Mouse (Mus musculus) gastrocnemius, adult 18-20 months (tissue): ENCODE measurements around the gene Abcc3. TPM values are rescaled to one million over a fixed set of nuclear protein-coding genes. Genes with fewer than 3 reads are reported as not detected.

ENCODE experiments used
- DNase-seq: peaks from one replicate; pipeline ENCODE4 v3.0.0; 2021; ENCODE audit warnings: low spot score
- long read RNA-seq, 2 experiments: library from polyadenylated mRNA; stranded (forward); transcript quantifications; one replicate each; pipeline ENCODE4 v2.0.0; 2021
- total RNA-seq, 2 experiments: library from RNA; stranded (reverse); gene quantifications; 2 replicates each; pipeline ENCODE4 v1.2.3; 2021

Gene Abcc3
- under 1 TPM; 0.25 to 0.62 TPM for total RNA-seq
- long read RNA-seq, experiment 1, result 0 reads
- long read RNA-seq, experiment 2, result 0 reads

DNA sequence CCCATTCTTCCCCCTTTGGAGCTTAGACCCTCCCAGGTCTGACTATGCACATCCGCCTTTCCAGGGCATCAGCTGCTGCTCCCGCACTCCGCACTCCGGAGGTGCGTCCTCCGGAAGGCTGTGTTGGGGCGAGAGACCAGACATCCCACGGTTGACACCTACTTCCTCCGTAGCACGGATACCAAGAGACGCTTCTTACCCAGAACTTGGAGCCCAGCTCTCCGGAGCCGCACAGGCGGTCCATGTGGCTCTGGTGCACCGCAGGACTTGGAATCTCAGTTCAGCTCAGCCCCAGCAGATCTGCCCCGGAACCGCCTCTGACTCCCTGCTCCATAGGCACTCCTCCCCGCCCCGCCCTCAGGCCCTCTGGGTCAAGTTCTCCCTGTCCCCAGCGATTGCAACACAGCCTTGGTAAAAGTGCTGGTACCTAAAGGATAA is at the start of gene Abcc3:
Gene Abcc3, minus strand, starts transcription at position 326 of the 438 bp plus-strand sequence.
- DNase-seq, result peak; percentile 37

DNA sequence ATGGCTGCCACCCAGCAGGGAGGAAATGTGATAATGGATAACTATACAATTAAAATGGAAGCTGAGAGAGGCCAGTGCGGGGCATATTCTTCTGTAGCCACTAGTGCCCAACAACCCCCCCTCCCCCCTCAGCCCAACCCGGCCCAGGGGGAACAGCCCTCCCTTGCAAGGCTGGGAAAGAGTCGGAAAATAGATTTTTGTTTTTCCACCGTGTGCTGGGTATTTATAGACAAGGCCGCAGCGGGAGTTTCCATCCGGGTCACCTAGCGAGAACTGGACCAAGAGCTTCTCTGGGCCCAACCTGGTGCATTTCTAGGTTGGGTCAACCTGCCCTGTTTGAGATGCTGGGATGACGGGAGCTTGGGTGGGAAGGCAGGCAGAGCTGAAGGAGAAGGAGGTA is 49.0 kb upstream of the Abcc3 start:
- no peak for DNase-seq

DNA sequence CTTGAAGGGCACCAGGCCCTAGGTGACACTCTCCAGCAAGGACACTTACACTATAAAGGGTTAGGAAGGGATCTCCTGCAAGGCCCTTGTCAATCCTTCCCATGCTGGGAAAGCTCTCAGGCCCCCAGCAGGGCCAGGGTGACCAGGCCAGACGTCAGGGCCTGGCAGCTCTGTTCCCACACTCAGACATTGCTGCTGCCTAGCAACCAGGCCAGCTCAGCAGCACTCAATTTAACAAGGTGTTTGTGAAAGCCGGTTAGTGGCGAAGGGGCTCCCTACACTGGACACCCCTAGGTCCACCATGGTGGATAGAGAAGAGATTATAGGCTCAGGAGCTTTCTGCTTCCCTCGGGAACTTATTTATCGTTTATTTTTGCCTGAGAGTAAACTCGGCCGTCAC is 48.3 kb upstream of the Abcc3 start:
- no peak for DNase-seq

DNA sequence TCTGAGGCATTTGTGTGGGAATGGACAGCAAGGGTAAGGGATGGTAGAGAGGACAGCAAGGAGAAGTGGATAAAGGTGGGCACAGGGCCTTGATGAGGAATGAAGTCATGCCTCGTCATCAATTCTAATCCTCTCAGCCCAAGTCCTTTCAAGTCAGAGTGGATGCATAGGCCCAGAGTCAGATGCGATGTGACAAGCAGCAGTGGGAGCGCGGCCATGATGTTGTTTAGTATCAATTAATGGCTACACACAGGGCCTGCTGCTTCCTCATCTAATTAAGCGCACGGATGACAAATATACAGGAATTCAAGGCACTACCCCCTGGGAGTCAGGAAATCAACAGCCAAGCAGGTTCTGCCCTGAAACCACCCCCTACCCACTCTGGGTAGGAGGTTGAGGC is 47.6 kb upstream of the Abcc3 start:
- no peak for DNase-seq

DNA sequence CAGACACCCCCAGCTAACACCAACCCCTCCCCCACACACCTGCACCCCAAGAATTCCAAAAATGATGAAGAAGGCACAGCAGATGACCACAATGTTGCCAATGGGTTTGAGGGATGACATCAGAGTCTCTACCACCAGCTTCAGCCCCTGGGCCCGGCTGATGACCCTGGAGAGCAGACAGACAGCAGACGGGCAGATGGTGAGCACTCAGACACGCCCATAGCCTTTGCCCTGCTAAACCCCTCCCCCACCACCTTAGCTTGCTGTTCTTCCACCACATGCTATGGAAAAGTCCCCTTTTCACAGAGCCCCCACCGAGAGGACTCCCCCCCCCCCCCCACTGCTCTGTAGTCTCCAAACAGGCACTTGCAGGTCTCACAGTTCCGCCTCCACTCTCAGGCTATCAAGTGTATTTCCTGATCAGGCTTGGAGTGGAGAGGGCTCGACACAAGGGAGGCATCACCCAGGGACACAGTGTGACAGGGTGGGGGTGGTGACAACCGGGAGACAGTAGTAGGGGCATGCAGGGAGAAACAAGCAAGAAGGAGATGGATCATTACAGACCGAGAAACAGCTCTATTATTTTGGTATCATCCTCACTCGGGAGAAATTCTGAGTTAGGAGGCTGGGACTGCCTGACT is 36.3 kb upstream of the Abcc3 start:
- DNase-seq, result no peak

DNA sequence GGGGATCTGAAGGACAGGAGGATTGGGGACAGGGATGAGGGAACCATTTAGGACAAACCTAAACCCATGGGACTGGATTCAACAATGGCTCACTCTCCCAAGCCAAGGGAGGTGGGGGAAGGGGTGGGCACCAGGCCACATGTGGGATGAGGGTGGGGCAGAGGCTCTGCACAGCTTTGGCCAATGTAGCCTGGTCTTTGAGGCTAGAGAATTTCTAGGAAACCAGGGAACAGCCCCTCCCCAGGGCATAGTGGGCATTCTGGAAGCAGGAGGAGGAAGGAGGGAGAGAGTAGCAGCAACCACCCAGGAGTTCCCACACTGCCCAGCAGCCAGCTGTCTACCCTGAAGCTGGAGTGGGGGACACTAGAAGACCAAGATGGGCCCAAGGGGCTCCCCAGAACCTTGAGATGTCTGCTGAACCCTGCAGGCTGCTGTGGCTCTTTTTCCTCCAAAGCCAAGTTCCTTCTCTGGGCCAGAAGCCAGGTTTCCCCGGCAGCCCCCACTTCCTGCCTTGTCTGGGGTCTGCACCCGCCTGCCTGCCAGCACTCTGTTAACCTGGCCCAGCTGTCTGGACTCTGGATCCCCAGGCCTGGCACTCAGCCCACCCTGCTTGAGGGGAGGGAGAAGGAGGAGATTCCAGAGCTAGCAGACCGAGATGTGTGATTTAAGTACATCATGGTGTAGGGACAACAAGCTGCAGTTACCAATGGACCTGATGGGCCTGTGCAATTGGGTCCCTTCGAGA is 35.5 kb upstream of the Abcc3 start:
- DNase-seq, result peak; percentile 7

DNA sequence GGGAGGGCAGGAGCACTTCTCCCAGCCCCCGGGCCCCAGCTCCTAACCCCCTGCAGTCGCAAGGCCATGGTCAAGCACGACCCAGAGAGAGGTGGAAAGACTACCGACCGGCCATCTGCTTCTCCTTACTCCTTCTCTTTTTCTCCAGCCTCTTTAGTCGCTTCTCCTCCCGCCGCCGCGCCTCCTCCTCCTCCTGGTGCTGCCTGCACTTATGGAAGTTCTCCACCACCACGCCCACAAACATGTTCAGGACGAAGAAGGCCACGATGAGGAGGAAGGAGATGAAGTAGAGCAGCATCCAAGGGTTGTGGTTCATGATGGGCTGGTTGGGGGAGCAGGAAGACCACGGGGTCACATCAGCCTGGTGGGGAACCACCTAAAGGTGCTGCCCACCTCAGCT is 32.9 kb upstream of the Abcc3 start:
- DNase-seq, result no peak

DNA sequence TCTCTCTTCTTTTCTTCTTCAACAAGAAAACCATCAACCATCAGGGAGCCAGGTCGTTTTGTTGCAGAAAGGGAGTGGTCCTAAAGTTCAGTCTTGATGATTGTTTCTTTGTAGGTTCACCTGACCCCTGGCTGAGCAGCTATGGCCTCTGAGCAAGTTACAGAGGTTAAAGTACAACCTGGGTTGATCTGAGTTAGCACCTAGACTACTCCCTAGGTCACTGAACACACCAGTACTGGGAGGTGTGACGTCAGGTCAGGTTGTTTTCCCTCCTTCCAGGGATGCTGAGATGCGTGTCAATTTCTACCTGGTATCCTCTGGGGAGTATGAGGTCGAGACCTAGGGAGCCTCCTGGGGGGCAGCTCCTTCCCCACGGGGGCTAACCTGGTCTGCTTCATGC is 32.4 kb upstream of the Abcc3 start:
- no peak for DNase-seq

DNA sequence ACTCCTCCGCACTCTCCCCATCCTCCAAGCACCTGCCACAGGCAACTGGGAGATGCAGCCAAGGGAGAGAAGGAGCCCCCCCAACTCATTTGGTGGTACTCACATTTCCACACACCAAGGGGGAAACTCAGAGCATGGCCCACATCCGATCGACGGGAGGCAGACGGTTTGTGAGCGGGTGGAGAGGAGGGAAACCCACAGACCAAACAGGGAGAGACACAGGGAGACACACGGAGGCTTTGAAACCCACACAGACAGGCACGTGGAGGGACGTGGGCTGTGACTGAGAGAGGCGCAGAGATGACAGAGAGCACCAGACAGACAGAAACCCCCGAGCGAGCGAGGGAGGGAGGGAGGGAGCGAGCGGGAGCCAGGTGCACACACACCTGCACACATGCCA is 31.6 kb upstream of the Abcc3 start:
- DNase-seq, result no peak

DNA sequence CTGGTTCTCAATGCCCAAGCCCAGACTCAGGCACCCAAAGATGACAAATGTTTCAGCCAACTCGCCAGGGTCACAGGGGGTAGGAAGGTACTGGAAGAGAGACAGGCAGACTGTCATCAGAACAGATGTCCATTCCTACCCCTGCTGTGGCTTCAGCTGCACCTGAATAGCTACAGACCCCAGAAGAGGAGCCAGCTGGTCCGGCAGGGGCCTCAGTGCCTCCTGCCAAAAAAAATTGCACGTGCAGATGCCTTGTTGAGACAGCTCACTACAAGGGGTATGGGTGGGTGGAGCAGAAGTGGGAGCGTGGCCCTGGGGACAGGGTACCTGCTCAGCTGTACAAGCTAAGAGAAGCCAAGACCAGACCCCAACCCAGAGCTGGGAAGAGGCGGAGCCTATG is 31.1 kb upstream of the Abcc3 start:
- no peak for DNase-seq

DNA sequence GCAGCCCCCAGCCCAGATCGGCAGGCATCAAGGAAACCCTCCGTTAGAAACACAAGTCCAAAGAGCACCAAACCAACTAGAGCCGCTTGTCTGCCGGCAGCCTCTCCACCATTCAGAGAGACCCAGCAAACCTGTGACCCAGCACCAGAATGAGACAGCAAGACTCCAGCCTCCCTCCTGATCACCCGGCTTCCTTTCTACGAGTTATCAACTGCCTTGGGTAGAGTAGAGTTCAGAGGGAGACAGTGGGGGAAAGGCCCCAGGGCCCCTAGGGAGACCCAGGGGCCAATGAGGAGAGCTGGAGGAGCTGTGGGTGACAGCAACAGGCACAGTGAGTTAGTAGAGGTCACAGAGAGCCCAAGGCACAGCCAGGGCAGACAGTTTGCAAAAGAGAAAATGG is 28.2 kb upstream of the Abcc3 start:
- DNase-seq, result no peak

DNA sequence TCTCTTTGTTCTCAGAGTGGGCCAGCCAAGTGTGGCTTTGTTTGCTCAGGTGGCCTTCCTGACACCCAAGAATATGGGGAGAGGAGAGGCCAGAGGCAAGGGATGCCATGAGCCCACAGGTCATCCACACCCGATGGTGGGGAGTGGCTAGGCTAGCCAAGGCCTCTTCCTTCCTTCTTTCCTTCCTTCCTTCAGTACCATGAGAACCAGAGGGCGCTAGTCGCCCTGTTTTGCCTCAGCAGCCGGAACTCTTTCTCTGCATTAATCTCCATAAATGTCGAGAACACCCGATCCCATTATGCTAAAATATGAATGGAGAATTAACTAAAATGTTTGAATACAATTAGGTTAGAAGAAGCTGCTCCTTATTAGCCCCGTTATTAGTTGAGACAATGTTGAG is 27.5 kb upstream of the Abcc3 start:
- peak; percentile 7 for DNase-seq

DNA sequence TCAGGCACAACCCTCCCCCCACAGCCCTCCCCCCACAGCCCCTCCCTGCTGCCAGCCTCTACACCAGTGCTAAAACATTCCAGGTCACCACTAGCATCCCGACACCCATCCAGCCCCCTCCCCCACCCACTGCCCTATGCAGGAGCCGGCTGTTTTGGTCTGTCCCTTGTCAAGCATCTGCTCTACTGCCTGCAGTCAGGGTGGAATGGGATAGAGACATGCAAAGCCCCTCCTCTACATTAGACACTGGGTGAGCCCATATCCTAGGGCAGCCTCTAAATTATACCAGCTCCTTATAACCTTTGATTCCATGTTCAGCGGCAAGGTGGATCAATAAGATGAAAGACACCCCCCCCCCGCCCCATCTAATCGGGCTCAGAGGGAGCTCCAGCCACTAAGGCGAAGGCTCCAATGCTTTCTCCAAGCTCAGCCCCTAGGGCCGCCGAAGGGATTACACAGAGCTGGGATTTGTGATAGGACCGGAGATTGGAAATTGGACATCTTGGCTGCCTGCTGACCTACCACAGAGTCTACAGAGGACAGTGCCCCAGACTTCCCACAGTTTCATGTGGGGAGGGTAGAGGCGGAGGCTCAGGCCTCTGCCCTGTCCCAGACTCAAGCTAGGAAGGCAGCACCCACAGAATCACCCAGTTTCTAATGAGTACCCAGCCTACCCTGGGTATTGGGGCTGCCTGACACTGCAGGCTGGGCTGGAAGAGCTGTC is 26.4 kb upstream of the Abcc3 start:
- no peak for DNase-seq

DNA sequence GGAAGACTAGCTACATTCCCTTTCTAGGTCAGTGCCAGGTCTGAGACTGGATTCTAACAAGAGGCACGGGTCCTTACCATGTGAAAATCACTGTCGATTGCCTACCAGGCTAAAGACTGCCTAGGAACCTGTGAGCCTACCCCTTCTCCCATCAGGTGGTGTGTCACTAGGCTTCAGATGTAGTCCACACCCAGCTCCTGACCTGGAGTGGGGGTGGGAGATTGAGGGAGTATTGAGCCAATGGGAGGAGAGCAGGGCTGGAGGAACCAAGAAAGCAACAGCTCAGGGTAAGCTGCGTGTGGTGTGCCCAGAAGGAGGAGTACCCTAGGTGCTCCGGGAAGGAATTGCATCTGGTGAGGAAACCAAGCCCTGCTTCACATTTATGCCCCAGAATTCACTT is 21.2 kb upstream of the Abcc3 start:
- no peak for DNase-seq

DNA sequence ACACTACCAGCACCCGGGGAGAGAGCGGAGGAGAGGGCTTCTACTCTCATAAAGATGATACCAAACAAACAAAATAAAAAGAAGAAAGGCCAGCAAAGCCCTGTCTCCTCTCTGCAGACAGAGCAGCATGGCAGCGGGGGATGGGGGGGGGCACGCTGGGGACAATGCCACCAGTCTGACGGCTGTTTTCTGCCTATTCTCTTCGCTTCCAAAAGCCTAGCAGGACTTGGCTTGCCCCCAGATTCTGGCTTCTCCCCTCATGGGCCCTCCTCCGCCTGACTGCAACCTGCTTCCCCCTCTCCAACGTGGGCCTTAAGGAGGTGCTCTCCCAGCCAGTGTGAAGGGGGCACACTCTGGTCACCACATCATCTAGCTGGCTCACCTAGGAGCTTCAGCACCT is 20.7 kb upstream of the Abcc3 start:
- no peak for DNase-seq

DNA sequence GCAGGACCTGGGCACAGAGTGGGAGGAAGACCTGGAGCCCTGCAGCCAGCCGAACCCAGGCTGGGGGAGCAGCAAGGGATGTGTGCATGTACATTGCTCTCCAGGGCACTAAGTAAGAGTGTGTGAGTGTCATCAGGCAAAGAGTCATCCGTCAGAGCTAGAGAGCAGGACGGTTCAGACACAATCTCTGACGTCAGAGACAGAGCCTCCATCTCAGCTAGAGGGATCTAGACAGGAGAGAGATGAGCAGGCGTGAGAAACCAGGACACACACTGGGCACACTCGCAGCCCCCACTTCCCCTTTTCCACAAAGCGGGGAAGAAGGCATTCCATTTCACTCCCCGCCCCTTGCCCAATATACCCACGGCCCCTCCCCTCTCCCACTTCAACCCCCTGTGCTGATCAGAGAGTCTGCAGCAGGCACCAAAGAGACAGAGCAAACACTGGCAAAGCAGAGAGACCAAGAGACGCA is 20.2 kb upstream of the Abcc3 start:
- DNase-seq, result no peak

DNA sequence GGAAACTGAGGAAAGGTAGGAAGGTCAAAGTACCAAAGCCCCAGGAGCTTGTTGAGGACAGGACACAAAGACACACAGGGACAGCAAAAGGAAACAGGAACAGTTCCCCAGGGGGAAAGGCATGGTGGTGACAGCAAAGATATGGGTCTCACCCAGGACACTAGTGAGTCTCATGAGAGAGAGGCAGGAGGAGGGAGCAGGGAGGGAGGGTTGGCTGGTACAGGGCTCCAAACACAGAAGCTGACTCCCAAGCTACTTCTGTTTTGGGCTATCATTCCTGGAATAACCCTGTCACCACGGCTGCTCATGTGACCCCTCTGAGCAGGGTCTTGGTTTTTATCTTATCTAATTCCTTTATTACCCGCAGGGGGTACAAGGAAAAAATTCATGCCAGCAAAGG is 19.8 kb upstream of the Abcc3 start:
- DNase-seq, result no peak

DNA sequence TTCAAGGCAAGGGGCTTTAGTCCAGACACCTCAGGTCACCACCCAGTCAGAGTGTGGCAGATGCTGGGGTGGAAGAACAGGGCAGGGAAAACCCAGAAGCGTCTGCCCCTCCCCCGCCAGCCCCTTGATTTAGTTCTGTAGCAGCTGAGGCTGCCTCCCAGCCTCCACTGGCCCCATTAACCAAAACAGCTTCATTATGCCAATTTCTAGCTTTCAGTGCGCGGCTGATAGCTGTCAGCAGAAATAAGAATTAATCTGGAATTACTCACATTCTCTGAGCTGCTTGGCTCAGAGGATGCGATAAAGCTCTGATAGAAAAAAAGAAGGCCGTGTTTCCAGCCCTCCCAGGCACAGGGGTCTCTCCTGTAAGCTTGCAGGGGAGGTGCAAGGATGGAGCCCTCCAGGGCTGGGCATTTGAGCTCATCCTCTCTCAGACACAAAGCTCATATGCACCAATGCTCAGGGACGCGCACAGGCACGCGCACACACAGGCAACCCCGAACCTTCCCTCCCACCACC is 15.1 kb upstream of the Abcc3 start:
- DNase-seq, result no peak

DNA sequence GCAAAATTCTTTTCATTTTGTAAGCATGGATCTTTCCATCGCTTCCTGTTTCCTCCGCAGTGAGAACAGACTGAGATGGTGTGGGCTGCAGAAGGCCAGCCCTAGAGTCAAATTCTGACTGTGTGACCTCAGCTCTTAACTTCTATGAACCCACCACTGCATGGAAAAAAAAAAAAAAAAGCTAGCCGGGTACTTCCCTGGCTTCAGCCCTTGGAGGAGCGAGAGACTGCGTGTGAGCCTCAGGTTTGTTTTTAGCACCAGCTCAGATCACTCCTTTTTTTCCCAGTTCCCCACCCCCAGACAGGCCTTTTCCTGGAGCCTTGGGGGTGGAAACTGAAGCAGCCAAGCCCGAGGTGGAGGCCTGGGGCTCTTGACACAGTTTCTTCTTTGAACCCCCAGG is 12.6 kb upstream of the Abcc3 start:
- no peak for DNase-seq

DNA sequence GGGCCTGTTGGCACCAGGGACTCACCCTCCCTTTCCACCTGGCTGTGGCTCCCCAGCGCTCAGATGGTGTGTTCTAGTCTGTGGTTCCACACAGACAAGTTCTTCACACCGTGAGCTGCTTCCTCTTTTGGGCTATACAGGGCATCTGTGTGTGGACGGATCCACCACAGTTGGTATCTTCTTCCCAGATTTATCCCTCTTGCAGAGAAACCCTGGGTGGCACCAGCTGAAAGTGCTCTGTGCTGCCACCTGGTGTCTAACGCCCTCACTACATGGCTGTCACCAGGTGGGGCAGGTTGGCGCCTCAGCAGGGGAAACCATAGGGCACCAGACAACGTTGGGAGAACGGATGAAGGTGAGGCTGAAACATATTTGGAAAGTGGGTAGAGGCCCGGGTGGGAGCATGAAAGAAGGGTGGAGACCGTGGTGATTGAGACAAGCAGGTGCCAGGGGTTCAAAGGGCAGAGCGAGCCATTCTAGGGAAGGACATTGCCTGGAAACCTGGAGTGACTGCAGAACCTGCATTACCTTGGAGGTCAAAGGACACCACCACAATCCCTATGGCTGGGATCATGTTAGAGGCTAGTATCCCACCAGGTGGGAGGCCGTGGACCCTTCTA is 12.0 kb upstream of the Abcc3 start:
- peak; percentile 72 for DNase-seq

DNA sequence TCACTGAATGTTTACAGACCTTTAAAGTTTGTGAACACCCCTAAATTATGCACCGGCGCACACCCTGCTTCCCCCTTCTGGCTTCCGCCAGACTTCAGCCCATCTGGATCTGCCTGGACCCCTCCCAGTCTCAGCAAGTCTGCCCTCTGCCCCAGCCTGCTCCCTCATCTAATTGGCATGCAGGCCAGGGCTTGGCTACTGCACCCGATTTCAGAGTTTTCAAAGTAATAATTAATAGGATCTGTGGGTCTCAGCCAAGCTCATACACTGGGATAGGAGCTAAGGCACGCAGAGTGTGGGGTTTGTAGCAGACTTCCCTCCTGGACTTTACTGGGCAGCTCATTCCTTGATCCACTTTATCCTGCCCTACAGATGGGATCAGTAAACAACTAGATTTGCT is 11.4 kb upstream of the Abcc3 start:
- DNase-seq, result no peak

DNA sequence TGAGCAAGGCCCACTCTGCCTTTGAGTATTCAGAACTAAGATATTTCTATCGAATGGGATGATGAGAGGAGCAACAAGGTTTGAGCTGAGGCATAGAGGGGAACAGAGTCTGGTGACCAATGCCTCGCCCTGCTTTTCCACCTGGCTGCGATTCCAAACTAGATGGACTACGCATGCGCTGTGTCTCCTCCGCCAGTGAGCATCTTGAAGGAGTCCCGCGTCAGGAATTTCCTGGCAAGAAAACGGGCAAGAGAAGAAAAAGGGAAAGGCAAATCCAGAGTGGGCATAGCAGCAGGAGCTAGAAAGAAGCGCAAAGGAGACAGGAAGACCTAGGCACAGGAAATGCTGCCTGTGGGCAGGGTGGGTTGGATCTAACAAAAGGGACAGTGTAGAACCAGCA is 11.0 kb upstream of the Abcc3 start:
- DNase-seq, result no peak
